Mouse (Mus musculus) midbrain, embryonic 12.5 days (tissue): ENCODE measurements around the gene Olfr746. TPM values are rescaled to one million over a fixed set of nuclear protein-coding genes. Genes with fewer than 3 reads are reported as not detected.

Experiments
- ATAC-seq: fragments of 200-750 bp; cut with Nextera tagmentation; 2 replicates; pipeline ENCODE4 v1.8.0; 2017; ENCODE audit warnings: low read depth, moderate TSS enrichment, moderate library complexity; ENCODE audit not compliant: low FRiP score
- H3K27ac ChIP-seq: fragments of 300-500 bp; sonication (generic); replicated peaks from 2 replicates; pipeline ENCODE4 v1.5.1; 2016; ENCODE audit warnings: mild to moderate bottlenecking
- H3K27me3 ChIP-seq: fragments of 300-500 bp; sonication (generic); 2 replicates; pipeline ENCODE4 v1.6.1; 2016; ENCODE audit warnings: mild to moderate bottlenecking
- H3K36me3 ChIP-seq: fragments of 300-500 bp; sonication (generic); 2 replicates; pipeline ENCODE4 v1.6.1; 2016
- H3K4me1 ChIP-seq: fragments of 300-500 bp; sonication (generic); 2 replicates; pipeline ENCODE4 v1.6.1; 2016
- H3K4me2 ChIP-seq: fragments of 300-500 bp; sonication (generic); replicated peaks from 2 replicates; pipeline ENCODE4 v1.6.1; 2016; ENCODE audit warnings: mild to moderate bottlenecking, moderate library complexity
- H3K4me3 ChIP-seq: fragments of 300-500 bp; sonication (generic); 2 replicates; pipeline ENCODE4 v1.5.1; 2016; ENCODE audit warnings: mild to moderate bottlenecking
- H3K9ac ChIP-seq: fragments of 300-500 bp; sonication (generic); replicated peaks from 2 replicates; pipeline ENCODE4 v1.6.1; 2016; ENCODE audit warnings: mild to moderate bottlenecking, moderate library complexity
- H3K9me3 ChIP-seq: fragments of 300-500 bp; sonication (generic); 2 replicates; pipeline ENCODE4 v1.6.1; 2016; ENCODE audit warnings: mild to moderate bottlenecking
- WGBS: fragments of 180-500 bp; shearing (Covaris S2); methylation state at CpG from one replicate; pipeline ENCODE4 v1.1.7; 2016; 5-methylcytosine and 5-hydroxymethylcytosine counted together
- polyA plus RNA-seq: library from polyadenylated mRNA; unstranded; fragments of >200 nt; fragmentation: Nextera tagmentation; extraction: Ambion mirVana; gene quantifications from 2 replicates; pipeline ENCODE4 v1.2.1, GENCODE M21; 2016

The Olfr746 gene
- not detected in 2 replicates for polyA plus RNA-seq

DNA sequence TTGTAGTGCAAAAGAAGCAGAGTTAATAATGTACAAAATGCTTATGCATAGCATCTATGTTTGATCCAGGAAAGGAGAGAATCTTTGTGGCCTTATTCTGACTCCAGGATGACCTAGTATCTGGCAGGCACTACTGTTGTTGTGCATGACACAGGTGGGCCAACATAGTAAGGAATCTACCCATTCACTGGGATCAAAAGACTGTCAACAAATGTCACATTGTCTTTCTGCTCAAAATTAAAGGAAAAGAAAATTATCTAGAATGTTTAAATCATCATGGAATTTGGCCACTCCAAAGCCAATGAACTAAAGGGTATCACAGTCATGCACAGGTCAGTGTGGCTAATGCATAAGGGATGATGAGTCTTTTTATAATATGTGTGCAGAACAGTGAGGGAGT is at the start of gene Olfr746:
Gene Olfr746 (plus strand): TSS at position 301 of the 400 bp plus-strand sequence.
- Histone ChIP-seq H3K4me1 (no peaks in the 10 kb centered on the region), H3K9me3 (0 out of 2 replicates have a peak, but pooled peaks cover 5% of the 10 kb centered on the region), H3K9ac (no peak within 1 kb of the TSS), H3K36me3 (no peaks in the 10 kb centered on the region), H3K27ac (no peak within 1 kb of the TSS), H3K4me3 (no peak within 1 kb of the TSS), H3K4me2 (no peak within 1 kb of the TSS), H3K27me3 (no peaks in the 10 kb centered on the region)
- ATAC-seq: no peak

DNA sequence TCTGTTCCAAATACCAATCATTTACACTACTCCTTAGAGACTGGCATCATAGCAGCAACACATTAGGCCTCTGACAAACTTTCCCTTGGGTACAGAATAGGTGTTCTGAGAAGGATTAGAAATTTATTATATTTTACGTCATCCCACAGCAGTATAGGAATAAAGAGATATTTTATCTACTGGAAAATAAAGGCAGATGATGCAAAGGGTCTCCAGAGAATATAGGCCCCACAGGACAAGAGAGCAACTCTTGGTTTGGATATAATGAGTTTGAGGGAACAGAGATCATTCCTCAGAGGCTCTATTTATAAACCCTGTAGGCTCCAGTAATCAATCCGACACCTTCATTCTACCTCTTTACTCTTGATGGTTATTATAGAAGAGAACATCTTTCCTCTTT is 32.3 kb upstream of the Olfr746 start, which contains the start of gene Olfr744:
Gene Olfr744 (plus strand): TSS at position 301 of the 400 bp plus-strand sequence.
- H3K9me3 ChIP-seq: no peaks in the 10 kb centered on the region
- H3K27ac ChIP-seq: no peak within 1 kb of the TSS
- WGBS: 86% methylated on average over 2 of the region's 2 CpGs
- no peaks in the 10 kb centered on the region for H3K4me1 ChIP-seq
- no peak within 1 kb of the TSS for H3K9ac ChIP-seq
- H3K4me3 ChIP-seq: no peak within 1 kb of the TSS
- no peaks in the 10 kb centered on the region for H3K36me3 ChIP-seq
- no peaks in the 10 kb centered on the region for H3K27me3 ChIP-seq
- no peak for ATAC-seq
- H3K4me2 ChIP-seq: no peak within 1 kb of the TSS

DNA sequence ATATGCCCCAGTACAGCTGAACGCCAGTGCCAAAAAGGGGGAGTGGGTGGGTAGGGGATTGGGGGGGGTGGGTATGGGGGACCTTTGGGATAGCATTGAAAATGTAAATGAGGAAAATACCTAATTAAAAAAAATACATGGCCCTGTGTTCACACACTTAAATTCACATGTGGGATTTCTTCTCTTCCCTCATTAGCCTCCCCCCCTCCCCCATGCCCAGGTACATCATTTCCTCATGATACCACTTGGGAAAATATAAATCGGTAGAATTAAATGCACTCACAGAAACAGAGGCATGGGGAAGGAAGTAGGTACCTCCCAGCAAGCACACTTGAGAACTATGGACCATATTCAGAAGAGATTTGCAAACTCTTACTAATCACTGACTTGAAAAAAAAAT is 7.8 kb upstream of the Olfr746 start, which contains the start of gene Olfr745:
Gene Olfr745 (plus strand): TSS at position 301 of the 400 bp plus-strand sequence.
- Histone ChIP-seq H3K4me2 (no peak within 1 kb of the TSS), H3K4me1 (no peaks in the 10 kb centered on the region), H3K27ac (no peak within 1 kb of the TSS), H3K9me3 (no peaks in the 10 kb centered on the region), H3K9ac (no peak within 1 kb of the TSS), H3K27me3 (no peaks in the 10 kb centered on the region), H3K36me3 (no peaks in the 10 kb centered on the region), H3K4me3 (no peak within 1 kb of the TSS)
- ATAC-seq: no peak
- 82% methylated on average over 2 of the region's 2 CpGs for WGBS

DNA sequence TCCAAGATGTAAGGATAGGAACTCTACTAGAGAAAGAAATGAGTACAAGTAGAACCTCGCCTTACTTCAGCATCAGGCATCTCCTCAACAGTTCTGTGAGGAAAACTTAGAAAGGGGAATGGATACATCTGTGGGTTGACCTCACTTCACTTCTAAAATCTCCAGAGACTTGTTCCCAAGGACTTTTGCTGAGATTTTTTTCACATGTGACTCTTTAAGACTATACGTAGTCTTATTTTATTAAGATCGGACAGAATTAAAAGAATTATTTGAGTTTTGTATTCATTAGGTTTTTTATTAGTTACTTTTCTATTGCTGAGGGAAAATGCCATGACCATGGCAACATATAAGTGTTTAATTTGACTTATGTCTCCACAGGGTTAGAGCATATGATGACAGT is 46.2 kb downstream of the Olfr746 start, which contains the start of gene Olfr747:
Gene Olfr747 (minus strand): TSS at position 101 of the 400 bp plus-strand sequence.
- no peaks in the 10 kb centered on the region for H3K36me3 ChIP-seq
- no peak for ATAC-seq
- H3K4me1 ChIP-seq: no peaks in the 10 kb centered on the region
- WGBS: 86% methylated on average over 3 of the region's 3 CpGs
- H3K9me3 ChIP-seq: no peaks in the 10 kb centered on the region
- H3K27me3 ChIP-seq: no peaks in the 10 kb centered on the region
- H3K4me2 ChIP-seq: no peak within 1 kb of the TSS
- H3K27ac ChIP-seq: no peak within 1 kb of the TSS
- no peak within 1 kb of the TSS for H3K4me3 ChIP-seq
- H3K9ac ChIP-seq: no peak within 1 kb of the TSS

Other genes starting within 250 kb of the Olfr746 start
- gene Olfr738, start 239.5 kb upstream of the Olfr746 start, polyA plus RNA-seq: not detected in 2 replicates
- not detected in 2 replicates for gene Olfr739, start 228.5 kb upstream of the Olfr746 start, polyA plus RNA-seq
- gene Olfr740, start 201.5 kb upstream of the Olfr746 start, polyA plus RNA-seq: not detected in 2 replicates
- not detected in 2 replicates for gene Olfr741, start 174.3 kb upstream of the Olfr746 start, polyA plus RNA-seq
- gene Olfr742, start 143.5 kb upstream of the Olfr746 start, polyA plus RNA-seq: not detected in 2 replicates
- not detected in 2 replicates for gene Olfr743, start 125.2 kb upstream of the Olfr746 start, polyA plus RNA-seq
- gene Olfr744, start 32.2 kb upstream of the Olfr746 start, polyA plus RNA-seq: not detected in 2 replicates
- gene Olfr745, start 7.7 kb upstream of the Olfr746 start, polyA plus RNA-seq: not detected in 2 replicates
- not detected in 2 replicates for gene Olfr747, start 46.1 kb downstream of the Olfr746 start, polyA plus RNA-seq
- gene Olfr748, start 60.3 kb downstream of the Olfr746 start, polyA plus RNA-seq: not detected in 2 replicates
- gene Olfr749, start 98.0 kb downstream of the Olfr746 start, polyA plus RNA-seq: not detected in 2 replicates
- 108 and 121 TPM in 2 replicates for gene Ttc5, start 138.4 kb downstream of the Olfr746 start, polyA plus RNA-seq
- not detected in 2 replicates for gene Ccnb1ip1, start 160.6 kb downstream of the Olfr746 start, polyA plus RNA-seq
- 52.1 and 55.8 TPM in 2 replicates for gene Parp2, start 160.8 kb downstream of the Olfr746 start, polyA plus RNA-seq
- gene Tep1, start 223.5 kb downstream of the Olfr746 start, polyA plus RNA-seq: 3.7 and 5.1 TPM in 2 replicates